Mouse (Mus musculus) heart, postnatal 36 days (tissue): ENCODE measurements around the gene Olfr523. TPM values are rescaled to one million over a fixed set of nuclear protein-coding genes. Genes with fewer than 3 reads are reported as not detected.

ENCODE experiments used
- DNase-seq, 2 experiments: peaks; one replicate each; pipeline ENCODE4 v3.0.0; 2021 to 2022
- intact Hi-C: fragments of 180-260 bp; cut with DNase I; formaldehyde crosslinking; loops from one replicate; pipeline ENCODE4 v1.15.1; 2025
- total RNA-seq, 2 experiments: library from RNA; stranded (reverse); gene quantifications; 2 replicates each; pipeline ENCODE4 v1.2.3; 2021

Olfr523 gene
- total RNA-seq, 2 experiments from 2014 or later = not detected

- no peak for DNase-seq
- intact Hi-C loops = no loop called here
Measured at GRCm38 (mm10) chr7:140170863-140171262, 2.2 kb upstream of the Olfr523 start.

DNA sequence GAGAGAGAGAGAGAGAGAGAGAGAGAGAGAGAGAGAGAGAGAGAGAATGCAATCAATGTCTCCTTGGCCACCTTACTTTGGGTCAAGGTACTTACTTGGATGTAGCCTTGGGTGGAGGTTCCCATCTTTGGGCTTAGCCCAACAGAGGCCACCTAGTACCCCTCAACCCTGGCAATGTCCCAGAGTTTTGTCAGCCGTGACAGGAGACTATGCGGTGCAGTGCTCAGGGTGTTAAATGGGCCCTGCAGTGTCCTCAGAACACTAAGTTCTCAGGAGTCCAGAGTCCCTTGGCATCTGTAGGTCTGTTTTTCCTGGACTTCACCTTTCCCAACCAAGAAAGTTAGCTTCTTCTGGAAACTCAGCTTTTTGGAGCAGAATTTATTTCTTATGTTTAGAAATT lies 6.2 kb downstream of the Olfr523 start:
- DNase-seq = no peak
- intact Hi-C loops = no loop called here

- intact Hi-C loops = no loop called here
- DNase-seq = no peak
Measured at GRCm38 (mm10) chr7:140180692-140181091, 7.7 kb downstream of the Olfr523 start.

- DNase-seq = no peak
- intact Hi-C loops = no loop called here
Measured at GRCm38 (mm10) chr7:140184206-140184605, 11.2 kb downstream of the Olfr523 start.

DNA sequence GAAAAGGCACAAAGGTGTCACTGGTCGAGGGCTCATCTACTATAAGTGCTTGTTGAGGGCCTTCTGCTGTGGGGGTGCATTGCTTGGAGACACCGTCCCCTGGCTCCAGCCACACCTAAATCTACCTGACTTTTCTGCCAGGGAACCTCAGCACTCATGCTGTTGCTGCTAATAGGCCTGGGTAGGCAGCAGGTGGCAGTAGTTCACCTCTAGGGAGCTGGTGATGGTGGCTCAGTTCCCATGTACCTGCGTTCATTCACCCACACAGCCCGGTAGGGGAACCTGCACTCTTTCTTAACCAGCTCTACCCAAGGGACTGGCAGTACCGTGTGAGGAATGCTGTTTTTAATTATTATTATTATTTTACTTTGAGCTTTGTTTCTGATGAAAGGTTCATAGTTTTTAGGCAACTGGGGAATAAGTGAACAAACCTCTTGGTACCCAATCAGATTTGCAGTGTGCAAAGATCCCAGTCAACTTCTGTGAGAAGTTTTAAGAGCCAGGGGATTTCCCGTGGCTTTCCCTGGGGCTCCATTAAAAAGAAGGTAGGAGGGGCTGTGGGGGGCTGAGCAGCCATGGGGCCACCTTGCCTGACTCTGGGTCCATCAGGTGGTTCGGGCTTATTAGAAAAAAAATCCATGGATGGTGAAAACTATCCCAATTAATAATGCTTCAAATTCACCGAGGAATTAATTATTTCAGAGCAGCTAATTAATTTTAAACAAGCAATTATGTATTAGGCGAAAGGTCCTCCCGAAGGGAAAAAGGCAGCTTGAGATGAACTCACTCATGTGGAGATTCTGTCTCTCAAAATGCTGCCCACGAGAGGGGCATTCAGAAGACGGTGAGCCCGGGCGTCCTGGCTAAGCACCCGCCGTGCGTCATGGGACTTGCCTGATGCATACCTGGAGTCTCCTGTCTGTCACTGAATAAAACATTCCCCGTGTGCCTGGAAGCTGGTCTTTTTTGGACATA lies 13.9 kb downstream of the Olfr523 start:
- DNase-seq = no peak
- intact Hi-C loops = no loop called here

GRCm38 (mm10) chr7:140187721-140188390 lies 14.8 kb downstream of the Olfr523 start:
- DNase-seq = no peak
- intact Hi-C loops = no loop called here

DNA sequence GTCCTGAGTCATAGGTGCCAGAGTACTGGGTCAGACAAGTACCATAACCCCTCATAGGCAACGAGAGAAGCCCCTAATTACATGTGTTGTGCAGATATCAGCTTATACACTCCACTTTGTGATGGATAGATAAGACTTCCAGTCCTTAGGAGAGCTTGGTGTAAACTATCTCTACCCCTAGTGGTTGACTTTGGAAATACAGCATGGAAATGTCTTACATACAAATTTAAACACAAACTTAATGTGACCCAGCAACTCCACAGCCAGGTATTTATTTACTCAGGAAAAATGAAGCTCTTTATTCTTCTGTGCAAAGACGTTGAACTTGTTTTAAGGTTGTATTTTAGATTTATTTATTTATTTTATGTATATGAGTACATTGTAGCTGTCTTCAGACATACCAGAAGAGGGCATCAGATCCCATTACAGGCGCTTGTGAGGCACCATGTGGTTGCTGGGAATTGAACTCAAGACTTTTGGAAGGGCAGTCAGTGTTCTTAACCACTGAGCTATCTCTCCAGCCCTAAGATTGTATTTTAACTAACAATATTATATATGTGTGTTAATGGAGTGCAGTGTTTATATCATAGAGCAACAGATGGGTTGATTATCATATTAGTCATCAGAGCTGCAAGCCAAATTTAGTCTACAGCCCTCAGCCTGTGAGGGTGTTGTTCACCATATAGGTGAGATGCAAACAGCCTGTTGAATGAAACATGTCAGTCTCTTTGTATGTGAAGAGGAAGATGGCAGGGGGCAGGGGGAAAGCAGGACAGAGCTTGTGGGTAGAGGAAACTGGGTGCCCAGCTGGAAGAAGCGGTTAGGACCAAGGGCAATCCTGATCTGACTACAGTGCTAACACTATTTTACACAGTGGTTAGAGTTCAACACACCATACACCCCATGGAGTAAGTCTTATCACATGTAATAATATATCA lies 15.6 kb downstream of the Olfr523 start:
- DNase-seq = no peak

GRCm38 (mm10) chr7:140190435-140190834 lies 17.4 kb downstream of the Olfr523 start:
- DNase-seq = no peak
- intact Hi-C loops = no loop called here

More for the DNA sequence above, 15.6 kb downstream of the Olfr523 start:
- intact Hi-C loops = no loop called here

DNA sequence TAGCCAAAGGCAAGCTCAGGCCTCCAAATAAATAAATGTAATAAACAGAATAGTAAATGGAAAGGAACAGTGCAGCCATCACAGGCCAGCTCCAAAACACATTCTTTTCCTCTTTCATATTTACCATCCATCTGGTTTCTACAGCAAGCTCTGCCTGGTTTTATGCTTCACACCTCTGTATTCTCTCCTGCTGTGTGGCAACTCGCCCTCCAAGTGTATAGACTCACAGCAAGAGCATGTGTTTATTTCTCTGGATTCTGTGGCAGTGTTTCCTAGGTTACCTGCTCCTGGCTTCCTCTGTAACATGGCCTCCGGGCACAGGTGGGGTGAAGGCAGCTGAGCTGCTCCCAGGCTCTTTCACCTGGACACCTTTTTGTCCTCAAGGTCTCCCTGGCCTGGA lies 19.4 kb downstream of the Olfr523 start:
- DNase-seq = no peak
- intact Hi-C loops = no loop called here

DNA sequence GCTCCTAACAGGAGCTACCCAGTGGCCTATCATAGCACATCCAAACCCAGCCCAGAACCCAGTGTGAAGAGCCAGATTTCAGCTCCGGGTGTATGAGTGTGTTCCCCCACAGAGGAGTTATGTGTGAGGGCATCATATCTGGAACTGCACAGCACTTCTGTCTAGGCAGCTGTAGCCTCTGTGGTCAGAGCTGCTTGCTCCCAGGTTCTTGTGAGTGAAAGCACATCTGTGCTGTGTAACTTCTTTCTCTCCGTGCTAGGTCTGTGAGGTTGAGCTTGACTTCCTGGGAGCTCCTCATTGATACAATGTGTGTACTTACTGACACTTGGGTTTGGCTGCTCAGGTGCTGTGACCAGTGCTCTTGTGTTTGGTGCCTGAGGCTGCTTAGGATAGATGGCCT lies 19.8 kb downstream of the Olfr523 start:
- intact Hi-C loops = no loop called here
- DNase-seq = no peak

DNA sequence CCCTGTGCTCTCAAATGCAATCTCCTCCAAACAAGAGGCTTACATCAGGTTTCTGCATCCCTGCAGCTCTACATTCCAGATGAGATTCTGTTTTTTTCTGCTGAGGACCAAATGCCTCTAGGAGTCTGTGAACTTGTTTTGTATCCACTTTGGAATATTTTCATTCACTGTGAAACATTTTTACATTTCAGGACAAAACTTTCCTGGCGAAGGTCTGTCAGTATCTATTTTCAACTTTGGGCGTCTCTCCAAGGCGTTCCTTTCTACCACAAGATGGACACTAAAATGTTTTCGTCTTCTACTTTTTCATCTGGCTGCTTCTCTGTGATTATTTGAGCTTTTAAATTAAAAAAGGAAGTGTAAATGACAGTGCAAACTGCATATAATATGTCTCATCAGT lies 21.0 kb downstream of the Olfr523 start:
- DNase-seq = no peak
- intact Hi-C loops = no loop called here

- intact Hi-C loops = no loop called here
- no peak for DNase-seq
Measured at GRCm38 (mm10) chr7:140196002-140196401, 23.0 kb downstream of the Olfr523 start.

DNA sequence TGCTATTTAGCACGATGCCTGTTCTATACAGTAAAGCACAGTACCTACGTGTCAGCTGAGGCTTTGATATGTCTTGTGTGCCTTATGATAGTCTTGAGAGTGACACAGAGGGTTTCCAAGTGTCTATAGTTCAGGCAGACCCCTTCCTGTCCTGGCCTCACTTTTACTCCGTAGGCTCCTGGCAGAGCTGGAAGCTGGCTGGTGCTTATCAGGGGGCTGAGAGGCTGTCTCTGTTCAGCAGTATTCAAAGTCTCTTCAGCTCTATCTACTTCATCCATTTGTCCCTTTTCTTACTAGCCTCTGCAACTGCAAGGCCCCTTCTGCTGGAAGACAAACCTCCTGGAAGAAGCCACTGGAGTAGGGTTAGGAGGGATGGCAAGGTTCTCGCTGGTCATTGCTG lies 28.1 kb downstream of the Olfr523 start:
- no peak for DNase-seq
- intact Hi-C loops = no loop called here

GRCm38 (mm10) chr7:140205864-140206263 lies 32.8 kb downstream of the Olfr523 start, which contains the start of gene Olfr524:
Gene Olfr524, minus strand, starts transcription at chr7:140205964.
- intact Hi-C loops = no loop called here
- DNase-seq = no peak

- no peak for DNase-seq
- intact Hi-C loops = no loop called here
Measured at GRCm38 (mm10) chr7:140206904-140207303, 33.9 kb downstream of the Olfr523 start.

DNA sequence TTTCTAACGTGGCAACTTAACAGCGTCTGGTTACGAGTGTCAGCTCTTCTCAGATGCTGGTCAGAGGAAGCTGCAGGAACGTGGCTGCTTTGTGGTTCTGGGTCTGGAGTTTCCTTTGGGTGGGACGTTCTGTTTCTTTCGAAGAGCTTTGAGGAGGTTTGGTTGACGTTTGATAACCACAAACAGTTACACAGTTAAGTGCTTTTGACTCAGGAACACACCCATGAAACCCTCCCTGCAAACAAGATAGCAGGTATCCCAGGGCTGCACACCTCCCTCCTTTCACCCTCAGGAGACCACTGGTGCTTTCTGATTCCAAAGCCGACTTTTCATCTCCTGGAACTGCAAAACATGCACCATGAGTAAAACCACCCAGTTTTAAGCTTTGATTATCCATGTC lies 35.1 kb downstream of the Olfr523 start:
- no peak for DNase-seq
- intact Hi-C loops = no loop called here

DNA sequence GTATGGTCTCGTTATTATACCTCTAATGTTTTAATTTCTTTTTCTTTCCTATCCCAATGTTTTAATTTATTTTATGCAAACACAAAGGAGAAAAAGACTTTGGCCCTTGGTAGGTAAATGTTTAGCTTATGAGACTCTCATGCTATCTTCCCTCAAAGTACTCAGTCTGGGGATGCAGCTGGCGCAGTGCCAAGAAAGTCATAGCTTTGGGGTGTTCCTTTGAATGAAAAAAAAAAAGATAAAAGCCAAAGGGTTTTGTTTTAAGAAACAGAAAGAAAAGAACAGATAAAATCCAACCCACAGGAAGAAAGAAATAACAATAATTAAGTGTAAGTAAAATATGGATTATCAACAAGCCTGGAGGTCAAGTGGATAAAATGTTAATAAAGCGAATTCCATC lies 35.7 kb downstream of the Olfr523 start:
- DNase-seq = no peak
- intact Hi-C loops = no loop called here

DNA sequence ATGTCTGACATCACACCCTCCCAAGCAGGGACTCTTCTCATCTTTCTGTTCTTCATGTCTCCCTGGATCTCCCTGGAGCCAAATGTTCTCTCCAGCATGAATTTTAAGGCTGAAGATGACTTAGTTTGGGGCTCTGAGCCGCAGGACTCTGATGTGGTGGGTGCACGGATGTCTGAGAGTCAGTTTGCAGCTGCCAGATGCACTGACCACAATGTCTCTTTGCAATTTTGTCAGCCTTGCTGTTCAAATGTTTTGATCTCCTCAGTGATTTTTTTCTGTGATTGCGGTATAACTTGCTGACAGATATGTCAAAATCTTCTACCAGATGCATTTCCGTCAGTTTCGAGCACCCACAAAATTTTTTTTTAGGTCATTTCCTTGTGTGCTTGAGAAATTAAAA lies 40.8 kb downstream of the Olfr523 start:
- DNase-seq = no peak
- intact Hi-C loops = no loop called here

DNA sequence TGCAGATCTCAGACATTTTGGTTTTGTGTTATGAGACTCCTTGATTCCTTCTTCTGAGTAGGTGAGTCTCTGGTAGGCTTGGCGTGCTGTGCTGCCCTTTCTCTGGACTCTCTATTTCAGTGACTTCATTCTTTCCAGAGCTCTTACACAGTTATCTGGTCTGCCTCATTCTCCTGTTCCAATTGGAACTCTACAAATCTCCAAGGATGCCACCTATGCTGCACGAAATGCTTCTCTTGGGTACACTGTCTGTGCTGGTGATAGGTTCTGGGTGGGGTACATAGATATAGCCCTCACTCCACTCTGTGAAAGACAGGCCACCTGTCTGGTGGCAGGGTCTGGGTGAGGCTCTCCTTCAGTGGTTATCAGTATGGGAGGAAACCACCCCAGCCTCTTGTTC lies 45.0 kb downstream of the Olfr523 start, which contains the start of gene Cd163l1:
Gene Cd163l1 (plus strand): TSS at position 301 of the 400 bp plus-strand sequence.
- intact Hi-C loops = no loop called here
- DNase-seq = no peak

DNA sequence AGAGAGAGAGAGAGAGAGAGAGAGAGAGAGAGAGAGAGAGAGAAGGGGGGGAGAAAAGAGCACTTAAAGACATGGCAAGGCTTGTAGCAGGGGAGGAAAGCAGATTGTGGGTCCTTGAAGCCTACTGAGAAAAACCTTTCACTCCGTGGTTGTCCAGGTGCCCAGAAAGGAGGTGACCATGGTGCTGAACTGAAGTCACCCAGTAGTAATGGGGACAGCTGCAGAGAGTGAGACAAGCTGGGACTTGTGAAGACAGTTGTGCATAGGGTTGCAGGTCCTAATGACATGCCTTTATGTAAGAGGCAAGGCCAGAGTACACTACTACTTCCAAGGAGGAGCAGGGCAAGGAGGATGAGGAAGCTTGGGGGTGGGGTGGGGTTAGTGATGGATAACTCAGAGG lies 46.3 kb downstream of the Olfr523 start:
- DNase-seq = peak in 1 of 2 experiments; percentile 8
- intact Hi-C loops = no loop called here

DNA sequence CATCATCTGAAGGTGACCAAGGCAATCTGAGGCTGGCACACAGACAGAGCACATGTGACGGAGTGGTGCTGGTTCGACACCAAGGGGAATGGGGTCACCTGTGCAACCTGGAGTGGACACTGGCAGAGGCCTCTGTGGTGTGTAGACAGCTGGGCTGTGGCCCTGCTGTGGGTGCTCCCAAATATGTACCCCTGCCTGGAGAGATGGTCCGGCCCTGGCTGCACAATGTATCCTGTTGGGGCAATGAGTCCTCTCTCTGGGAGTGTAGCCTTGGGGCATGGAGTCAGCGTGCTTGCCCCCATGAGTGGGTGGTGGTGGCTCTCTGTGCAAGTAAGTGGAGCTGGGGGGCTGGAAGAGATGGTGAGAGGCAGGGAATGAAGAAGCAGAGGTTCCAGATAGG lies 47.4 kb downstream of the Olfr523 start:
- DNase-seq = no peak
- intact Hi-C loops = no loop called here
